Comparison of ENCODE assay signal across 8 mouse cellular contexts in genomic region chr3:97157958-97158599, GRCm38 (mm10). TPM values are rescaled to one million over a fixed set of nuclear protein-coding genes. Genes with fewer than 3 reads are reported as not detected.
DNase-seq lines count a peak whose midpoint lies in the region; ATAC-seq and TF ChIP-seq lines count a peak whose summit lies in the region.

No protein-coding gene starts in this region.

- H3K9ac ChIP-seq in heart, embryonic 14.5 days (ENCODE audit: low read length), result peak overlapping the region; percentile 82
- peak overlapping the region; percentile 82 for H3K9ac ChIP-seq in liver, embryonic 14.5 days (replicated peaks)
- 0 out of 2 replicates have a peak overlapping the region, but pooled peaks have one; percentile 33 for H3K9ac ChIP-seq in neural tube, embryonic 12.5 days

- no peak for ATAC-seq in heart, embryonic 14.5 days (ENCODE audit: insufficient number of reproducible peaks, insufficient read depth, low FRiP score, low read depth)
- ATAC-seq in liver, embryonic 14.5 days (ENCODE audit: insufficient read depth), result peak; percentile 63
- ATAC-seq in neural tube, embryonic 12.5 days (ENCODE audit: low FRiP score, low read depth), result peak; percentile 71

- peaks cover 2 to 26% of the 10 kb centered on the region in 2 experiments for H3K4me1 ChIP-seq in heart, embryonic 14.5 days (ENCODE audit: control insufficient read depth in 2 of 2, insufficient read depth in 2 of 2, low read length in 2 of 2)
- H3K4me1 ChIP-seq in liver, embryonic 14.5 days (replicated peaks; ENCODE audit: control insufficient read depth in 2 of 2, insufficient read depth in 2 of 2, low read length in 1 of 2), result peaks cover 2% of the 10 kb centered on the region in 2 experiments; a peak in 1 of 4 replicates
- peaks cover 15% of the 10 kb centered on the region for H3K4me1 ChIP-seq in neural tube, embryonic 12.5 days

- no peaks in the 10 kb centered on the region for H3K36me3 ChIP-seq in heart, embryonic 14.5 days (ENCODE audit: control insufficient read depth, insufficient read depth, low read length)
- no peaks in the 10 kb centered on the region for H3K36me3 ChIP-seq in liver, embryonic 14.5 days (replicated peaks; ENCODE audit: control insufficient read depth, insufficient read depth, low read depth)
- H3K36me3 ChIP-seq in neural tube, embryonic 12.5 days, result no peaks in the 10 kb centered on the region

- under 1% methylated on average over 17 of the region's 17 CpGs for WGBS in heart, embryonic 14.5 days
- WGBS in liver, embryonic 14.5 days (ENCODE audit: insufficient replicate concordance), result under 1% methylated on average over 17 of the region's 17 CpGs
- WGBS in neural tube, embryonic 12.5 days, result 1% methylated on average over 17 of the region's 17 CpGs

- H3K27me3 ChIP-seq in heart, embryonic 14.5 days (ENCODE audit: control insufficient read depth, insufficient read depth, low read length), result no peaks in the 10 kb centered on the region
- H3K27me3 ChIP-seq in liver, embryonic 14.5 days (ENCODE audit: control insufficient read depth, insufficient read depth, low read length), result no peaks in the 10 kb centered on the region
- no peaks in the 10 kb centered on the region for H3K27me3 ChIP-seq in neural tube, embryonic 12.5 days (replicated peaks)

- TF ChIP-seq EP300 in liver, embryonic 14.5 days (IDR thresholded peaks at IDR 0.05; ENCODE audit: low read depth), result no peak

- peak; percentile 78 for DNase-seq in A20 (ENCODE audit: low read depth, low spot score)
- peak; percentile 53 to 58 for DNase-seq in adrenal gland, postnatal 4 days (ENCODE audit: low spot score in 2 of 2)
- DNase-seq in fibroblast of lung, adult 2 months (ENCODE audit: low read depth), result peak; percentile 26
- peak; percentile 76 to 89 for DNase-seq in kidney, postnatal 25 days
- peak; percentile 51 to 66 (median 62) for DNase-seq in liver, embryonic 14.5 days (ENCODE audit: low read depth in 3 of 3, low spot score in 3 of 3)
- peak; percentile 59 for DNase-seq in telencephalon, adult 2 months (ENCODE audit: low read depth, low spot score)

- no peaks in the 10 kb centered on the region for H3K9me3 ChIP-seq in heart, embryonic 14.5 days (ENCODE audit: control insufficient read depth, low read length)
- no peaks in the 10 kb centered on the region for H3K9me3 ChIP-seq in liver, embryonic 14.5 days (ENCODE audit: control insufficient read depth, low read length)
- H3K9me3 ChIP-seq in neural tube, embryonic 12.5 days, result no peaks in the 10 kb centered on the region

- H3K27ac ChIP-seq in heart, embryonic 14.5 days (replicated peaks in 1 of 2; ENCODE audit: control insufficient read depth in 1 of 2, insufficient read depth in 1 of 2, low read depth in 2 of 2, low read length in 2 of 2), result peak overlapping the region; percentile 65 to 91; a peak in 3 of 4 replicates
- peak overlapping the region; percentile 53 for H3K27ac ChIP-seq in liver, embryonic 14.5 days
- no peak overlapping the region for H3K27ac ChIP-seq in neural tube, embryonic 12.5 days

- no peak for TF ChIP-seq CTCF in liver, embryonic 14.5 days (IDR thresholded peaks at IDR 0.05; ENCODE audit: low read depth)

- peak overlapping the region; percentile 60 to 86 for H3K4me3 ChIP-seq in heart, embryonic 14.5 days (ENCODE audit: control insufficient read depth in 1 of 2, insufficient read depth in 1 of 2, low read depth in 1 of 2, low read length in 2 of 2)
- H3K4me3 ChIP-seq in liver, embryonic 14.5 days (ENCODE audit: insufficient read depth in 1 of 2, low read depth in 2 of 2, low read length in 2 of 2), result peak overlapping the region; percentile 88 to 89
- peak overlapping the region; percentile 73 for H3K4me3 ChIP-seq in neural tube, embryonic 12.5 days

- peak overlapping the region; percentile 91 for H3K4me2 ChIP-seq in heart, embryonic 14.5 days (ENCODE audit: low read length)
- H3K4me2 ChIP-seq in liver, embryonic 14.5 days (ENCODE audit: low read depth), result peak overlapping the region; percentile 71
- peak overlapping the region; percentile 86 for H3K4me2 ChIP-seq in neural tube, embryonic 12.5 days (replicated peaks)

RNA-seq across cellular contexts. Expression of gene Acp6, which starts 0.5 kb away (rescaled TPM):
- 10 to 100 TPM; 43.5 to 50.8 TPM for total RNA-seq in adrenal gland, postnatal 4 days (2021)
- 53.1 and 61.3 TPM in 2 replicates for polyA plus RNA-seq in heart, embryonic 14.5 days (2014; fragmentation: Nextera tagmentation; extraction: Ambion mirVana)
- polyA plus RNA-seq in liver, embryonic 14.5 days (2012; rRNA removed), result 9.8 and 11.1 TPM in 2 replicates
- polyA plus RNA-seq in liver, embryonic 14.5 days (2014; fragmentation: Nextera tagmentation; extraction: Ambion mirVana), result 13.8 and 14.8 TPM in 2 replicates
- polyA plus RNA-seq in neural tube, embryonic 12.5 days (2016; fragmentation: Nextera tagmentation; extraction: Ambion mirVana), result 18.0 and 24.9 TPM in 2 replicates

Comparison
In these comparisons a context has a peak if more than half of its experiments do, and no peak if none do; other contexts are left out.
1. DNase-seq: peak in every context shown above with its lines; median percentile 82 in kidney, postnatal 25 days; 78 in A20; 62 in liver, embryonic 14.5 days; 59 in telencephalon, adult 2 months; 56 in adrenal gland, postnatal 4 days; 26 in fibroblast of lung, adult 2 months.